Mouse (Mus musculus) testis, adult 2 months (tissue): ENCODE measurements around the gene Egr4.

ENCODE experiments used
- CTCF ChIP-seq: fragments of 200-500 bp; IDR thresholded peaks from 2 replicates; pipeline ENCODE4 v1.5.1; 2012; ENCODE audit warnings: low read depth, mild to moderate bottlenecking, inconsistent platforms, low read length, moderate library complexity; ENCODE audit not compliant: control insufficient read depth, insufficient read depth, insufficient replicate concordance
- POLR2A ChIP-seq: fragments of 200-500 bp; IDR thresholded peaks from 2 replicates; pipeline ENCODE4 v1.6.1; 2012; ENCODE audit warnings: low read depth, mild to moderate bottlenecking, inconsistent platforms, low read length, moderate library complexity; ENCODE audit not compliant: control insufficient read depth

- TF ChIP-seq POLR2A (no peak), CTCF (no peak)
These were observed 41.4 kb downstream of the Egr4 start for GRCm38 (mm10) chr6:85471962-85472361.
